Mouse (Mus musculus) brain, embryonic 14.5 days (tissue): Measurements from ENCODE around the gene Mlip.

ENCODE experiments used
- CTCF ChIP-seq: fragments of 200-500 bp; IDR thresholded peaks from 2 replicates; pipeline ENCODE4 v1.5.1; 2012; ENCODE audit warnings: inconsistent platforms, mild to moderate bottlenecking, moderate library complexity, borderline replicate concordance; ENCODE audit not compliant: insufficient read depth, insufficient read length; ENCODE audit errors: extremely low read depth
- POLR2A ChIP-seq: fragments of 200-500 bp; IDR thresholded peaks from 2 replicates; pipeline ENCODE4 v1.6.1; 2012; ENCODE audit warnings: mild to moderate bottlenecking, inconsistent platforms, borderline replicate concordance; ENCODE audit not compliant: poor library complexity, insufficient read depth, insufficient read length, severe bottlenecking; ENCODE audit errors: extremely low read depth

- TF ChIP-seq POLR2A (no peak), CTCF (no peak)
These were observed 47.4 kb downstream of the Mlip start for GRCm38 (mm10) chr9:77305417-77305816.
